Mouse (Mus musculus): ENCODE data around the gene Galnt9. TPM values are rescaled to one million over a fixed set of nuclear protein-coding genes. Genes with fewer than 3 reads are reported as not detected.
A peak's percentile ranks its signal among the peaks of the same experiment; 100 is the strongest.

The Galnt9 gene
- total and polyA plus RNA-seq, 3 experiments: 0.05 TPM; not detected in 2

- no peak for ATAC-seq (ENCODE audit: extremely low read depth, insufficient number of reproducible peaks, low FRiP score, poor library complexity, severe bottlenecking)
- Histone ChIP-seq H3K4me1 (ENCODE audit: insufficient read depth, low read depth, low read length) (peaks cover 3% of the 10 kb centered on the region; the same call in 1 of the 2 replicates), H3K36me3 (replicated peaks) (no peaks in the 10 kb centered on the region), H3K4me3 (ENCODE audit: low read depth, low read length) (no peak overlapping the region), H3K9me3 (replicated peaks) (peaks cover 9% of the 10 kb centered on the region), H3K27me3 (ENCODE audit: insufficient read depth, low read length) (peaks cover 21% of the 10 kb centered on the region)
- TF ChIP-seq GATA1 (IDR thresholded peaks at IDR 0.05; ENCODE audit: borderline replicate concordance, low read length) (no peak), POLR2AphosphoS5 (IDR thresholded peaks at IDR 0.05; ENCODE audit: insufficient replicate concordance, low read depth, low read length) (no peak), TAL1 (conservative IDR thresholded peaks at IDR 0.05; ENCODE audit: low read depth, low read length) (no peak), GATA2 (IDR thresholded peaks at IDR 0.05; ENCODE audit: borderline replicate concordance, low read depth, low read length) (no peak), CTCF (IDR thresholded peaks at IDR 0.05; ENCODE audit: low read depth, low read length) (no peak)
- DNase-seq (ENCODE audit: low spot score): no peak
Observed at GRCm38 (mm10) chr5:110638306-110639074, 94.3 kb downstream of the Galnt9 start.

- DNase-seq (ENCODE audit: low spot score): peak; percentile 65
- TF ChIP-seq CTCF (IDR thresholded peaks at IDR 0.05; ENCODE audit: low read depth, low read length) (peak; percentile 73), TAL1 (conservative IDR thresholded peaks at IDR 0.05; ENCODE audit: low read depth, low read length) (no peak)
- Histone ChIP-seq H3K27me3 (ENCODE audit: insufficient read depth, low read length) (peaks cover 16% of the 10 kb centered on the region), H3K9me3 (replicated peaks) (peaks cover 12% of the 10 kb centered on the region), H3K4me3 (ENCODE audit: low read depth, low read length) (no peak overlapping the region; the same call in 1 of the 2 replicates), H3K4me1 (ENCODE audit: insufficient read depth, low read depth, low read length) (peaks cover 3% of the 10 kb centered on the region; the same call in 1 of the 2 replicates), H3K36me3 (replicated peaks) (peaks cover 2% of the 10 kb centered on the region)
- peak; percentile 63 for ATAC-seq (ENCODE audit: extremely low read depth, insufficient number of reproducible peaks, low FRiP score, poor library complexity, severe bottlenecking)
Observed at GRCm38 (mm10) chr5:110639459-110639858, 95.3 kb downstream of the Galnt9 start.

GRCm38 (mm10) chr5:110646377-110646776 lies 102.2 kb downstream of the Galnt9 start:
- no peak for DNase-seq (ENCODE audit: low spot score)
- ATAC-seq (ENCODE audit: extremely low read depth, insufficient number of reproducible peaks, low FRiP score, poor library complexity, severe bottlenecking): no peak
- no peaks in the 10 kb centered on the region for H3K27me3 ChIP-seq (ENCODE audit: insufficient read depth, low read length)
- peaks cover 15% of the 10 kb centered on the region for H3K4me1 ChIP-seq (ENCODE audit: insufficient read depth, low read depth, low read length)
- H3K9me3 ChIP-seq (replicated peaks): peaks cover 15% of the 10 kb centered on the region
- TF ChIP-seq GATA2 (IDR thresholded peaks at IDR 0.05; ENCODE audit: borderline replicate concordance, low read depth, low read length) (no peak), GATA1 (IDR thresholded peaks at IDR 0.05; ENCODE audit: borderline replicate concordance, low read length) (no peak), CTCF (IDR thresholded peaks at IDR 0.05; ENCODE audit: low read depth, low read length) (no peak), TAL1 (conservative IDR thresholded peaks at IDR 0.05; ENCODE audit: low read depth, low read length) (no peak), POLR2AphosphoS5 (IDR thresholded peaks at IDR 0.05; ENCODE audit: insufficient replicate concordance, low read depth, low read length) (no peak)
- H3K4me3 ChIP-seq (ENCODE audit: low read depth, low read length): no peak overlapping the region
- H3K36me3 ChIP-seq (replicated peaks): peaks cover 70% of the 10 kb centered on the region

GRCm38 (mm10) chr5:110652719-110653648 lies 108.8 kb downstream of the Galnt9 start, which contains the start of the genes Noc4l and Ddx51:
TSS of gene Noc4l (minus strand) at chr5:110653417.
TSS of gene Ddx51 (plus strand) at chr5:110653451.
- no peaks in the 10 kb centered on the region for H3K9me3 ChIP-seq (replicated peaks)
- H3K36me3 ChIP-seq (replicated peaks): peaks cover 83% of the 10 kb centered on the region

GRCm38 (mm10) chr5:110653686-110654085 lies 109.5 kb downstream of the Galnt9 start:
- Histone ChIP-seq H3K4me1 (ENCODE audit: insufficient read depth, low read depth, low read length) (peaks cover 63% of the 10 kb centered on the region), H3K27me3 (ENCODE audit: insufficient read depth, low read length) (no peaks in the 10 kb centered on the region), H3K36me3 (replicated peaks) (peaks cover 83% of the 10 kb centered on the region), H3K9me3 (replicated peaks) (no peaks in the 10 kb centered on the region), H3K4me3 (ENCODE audit: low read depth, low read length) (peak overlapping the region; percentile 95)
- DNase-seq (ENCODE audit: low spot score) (peak; percentile 14), ATAC-seq (ENCODE audit: extremely low read depth, insufficient number of reproducible peaks, low FRiP score, poor library complexity, severe bottlenecking) (no peak)
- TF ChIP-seq GATA2 (IDR thresholded peaks at IDR 0.05; ENCODE audit: borderline replicate concordance, low read depth, low read length) (no peak), CTCF (IDR thresholded peaks at IDR 0.05; ENCODE audit: low read depth, low read length) (no peak), TAL1 (conservative IDR thresholded peaks at IDR 0.05; ENCODE audit: low read depth, low read length) (no peak), POLR2AphosphoS5 (IDR thresholded peaks at IDR 0.05; ENCODE audit: insufficient replicate concordance, low read depth, low read length) (no peak), GATA1 (IDR thresholded peaks at IDR 0.05; ENCODE audit: borderline replicate concordance, low read length) (no peak)

More at GRCm38 (mm10) chr5:110652719-110653648, 108.8 kb downstream of the Galnt9 start, which contains the start of the genes Noc4l and Ddx51:
- ATAC-seq (ENCODE audit: extremely low read depth, insufficient number of reproducible peaks, low FRiP score, poor library complexity, severe bottlenecking): peak; percentile 54
- peaks cover 64% of the 10 kb centered on the region for H3K4me1 ChIP-seq (ENCODE audit: insufficient read depth, low read depth, low read length)
- DNase-seq (ENCODE audit: low spot score): peak; percentile 77
- H3K27me3 ChIP-seq (ENCODE audit: insufficient read depth, low read length): no peaks in the 10 kb centered on the region
- no peak for TF ChIP-seq GATA2 (IDR thresholded peaks at IDR 0.05; ENCODE audit: borderline replicate concordance, low read depth, low read length)
- TF ChIP-seq POLR2AphosphoS5 (IDR thresholded peaks at IDR 0.05; ENCODE audit: insufficient replicate concordance, low read depth, low read length): no peak
- no peak for TF ChIP-seq CTCF (IDR thresholded peaks at IDR 0.05; ENCODE audit: low read depth, low read length)
- TF ChIP-seq GATA1 (IDR thresholded peaks at IDR 0.05; ENCODE audit: borderline replicate concordance, low read length): no peak
- TF ChIP-seq TAL1 (conservative IDR thresholded peaks at IDR 0.05; ENCODE audit: low read depth, low read length): no peak
- H3K4me3 ChIP-seq (ENCODE audit: low read depth, low read length): peak within 1 kb of the TSS; percentile 95

- TF ChIP-seq CTCF (IDR thresholded peaks at IDR 0.05; ENCODE audit: low read depth, low read length) (no peak), GATA2 (IDR thresholded peaks at IDR 0.05; ENCODE audit: borderline replicate concordance, low read depth, low read length) (no peak), POLR2AphosphoS5 (IDR thresholded peaks at IDR 0.05; ENCODE audit: insufficient replicate concordance, low read depth, low read length) (no peak)
- Histone ChIP-seq H3K4me1 (ENCODE audit: insufficient read depth, low read depth, low read length) (peaks cover 31% of the 10 kb centered on the region), H3K9me3 (replicated peaks) (no peaks in the 10 kb centered on the region), H3K27me3 (ENCODE audit: insufficient read depth, low read length) (no peaks in the 10 kb centered on the region), H3K36me3 (replicated peaks) (peaks cover 96% of the 10 kb centered on the region), H3K4me3 (ENCODE audit: low read depth, low read length) (no peak overlapping the region)
- ATAC-seq (ENCODE audit: extremely low read depth, insufficient number of reproducible peaks, low FRiP score, poor library complexity, severe bottlenecking) (no peak), DNase-seq (ENCODE audit: low spot score) (no peak)
Observed at GRCm38 (mm10) chr5:110659682-110660081, 115.5 kb downstream of the Galnt9 start.

All from G1E (cell line).